Mouse (Mus musculus): ENCODE results near the gene Defb36.
A peak's percentile ranks its signal among the peaks of the same experiment; 100 is the strongest.

Gene Defb36

GRCm38 (mm10) chr2:152604057-152604456 is at the start of gene Defb36:
Gene Defb36, plus strand, starts transcription at chr2:152604327.
- no peak for DNase-seq (ENCODE audit: low read depth, low spot score)

GRCm38 (mm10) chr2:152556655-152557054 is 47.5 kb upstream of the Defb36 start:
- DNase-seq (ENCODE audit: low read depth, low spot score), result no peak

GRCm38 (mm10) chr2:152569038-152569437 is 35.1 kb upstream of the Defb36 start, which contains the start of gene Gm17416:
Gene Gm17416, plus strand, starts transcription at chr2:152569338.
- no peak for DNase-seq (ENCODE audit: low read depth, low spot score)

GRCm38 (mm10) chr2:152569881-152570280 is 34.2 kb upstream of the Defb36 start:
- DNase-seq (ENCODE audit: low read depth, low spot score), result no peak

- DNase-seq (ENCODE audit: low read depth, low spot score), result no peak
Measured at GRCm38 (mm10) chr2:152570313-152570712, 33.8 kb upstream of the Defb36 start.

GRCm38 (mm10) chr2:152572114-152572794 is 31.9 kb upstream of the Defb36 start, which contains the start of gene Defb21:
Gene Defb21, plus strand, starts transcription at chr2:152572744.
- DNase-seq (ENCODE audit: low read depth, low spot score), result no peak

- no peak for DNase-seq (ENCODE audit: low read depth, low spot score)
Measured at GRCm38 (mm10) chr2:152573484-152573883, 30.6 kb upstream of the Defb36 start.

GRCm38 (mm10) chr2:152580107-152580506 is 24.0 kb upstream of the Defb36 start, which contains the start of gene Defb19:
Gene Defb19, minus strand, starts transcription at chr2:152580312.
- DNase-seq (ENCODE audit: low read depth, low spot score), result no peak

GRCm38 (mm10) chr2:152580612-152581011 is 23.5 kb upstream of the Defb36 start:
- no peak for DNase-seq (ENCODE audit: low read depth, low spot score)

- DNase-seq (ENCODE audit: low read depth, low spot score), result no peak
Measured at GRCm38 (mm10) chr2:152586926-152587560, 17.1 kb upstream of the Defb36 start.

GRCm38 (mm10) chr2:152588450-152588849 is 15.7 kb upstream of the Defb36 start:
- DNase-seq (ENCODE audit: low read depth, low spot score), result no peak

- DNase-seq (ENCODE audit: low read depth, low spot score), result no peak
Measured at GRCm38 (mm10) chr2:152589021-152589420, 15.1 kb upstream of the Defb36 start.

GRCm38 (mm10) chr2:152599299-152599698 is 4.8 kb upstream of the Defb36 start, which contains the start of gene Defb45:
Gene Defb45, minus strand, starts transcription at chr2:152599399.
- DNase-seq (ENCODE audit: low read depth, low spot score), result no peak

- no peak for DNase-seq (ENCODE audit: low read depth, low spot score)
Measured at GRCm38 (mm10) chr2:152600076-152600475, 4.1 kb upstream of the Defb36 start.

GRCm38 (mm10) chr2:152601275-152601960 is 2.7 kb upstream of the Defb36 start:
- DNase-seq (ENCODE audit: low read depth, low spot score), result no peak

GRCm38 (mm10) chr2:152607746-152608145 is 3.6 kb downstream of the Defb36 start:
- no peak for DNase-seq (ENCODE audit: low read depth, low spot score)

- DNase-seq (ENCODE audit: low read depth, low spot score), result no peak
Measured at GRCm38 (mm10) chr2:152608719-152609118, 4.6 kb downstream of the Defb36 start.

GRCm38 (mm10) chr2:152612193-152612592 is 8.1 kb downstream of the Defb36 start:
- no peak for DNase-seq (ENCODE audit: low read depth, low spot score)

GRCm38 (mm10) chr2:152615563-152615962 is 11.4 kb downstream of the Defb36 start:
- peak; percentile 36 for DNase-seq (ENCODE audit: low read depth, low spot score)

- no peak for DNase-seq (ENCODE audit: low read depth, low spot score)
Measured at GRCm38 (mm10) chr2:152616470-152616869, 12.3 kb downstream of the Defb36 start.

GRCm38 (mm10) chr2:152617374-152617773 is 13.2 kb downstream of the Defb36 start:
- DNase-seq (ENCODE audit: low read depth, low spot score), result no peak

- no peak for DNase-seq (ENCODE audit: low read depth, low spot score)
Measured at GRCm38 (mm10) chr2:152620367-152621134, 16.4 kb downstream of the Defb36 start.

Measured in retina, adult 2 months (tissue).